Mouse (Mus musculus) ES-E14 (cell line): ENCODE results near the gene Dpyd. TPM values are rescaled to one million over a fixed set of nuclear protein-coding genes. Genes with fewer than 3 reads are reported as not detected.

Experiments
- DNase-seq: peaks from one replicate; pipeline ENCODE4 v3.0.0-alpha.2; 2013; ENCODE audit warnings: low read depth, low spot score
- H3K27ac ChIP-seq: 2 replicates; pipeline ENCODE4 v1.5.1; 2012; ENCODE audit warnings: low read depth, mild to moderate bottlenecking, low read length, moderate library complexity, mixed read lengths; ENCODE audit not compliant: poor library complexity, insufficient read depth, severe bottlenecking
- H3K36me3 ChIP-seq: 2 replicates; pipeline ENCODE4 v1.6.1; 2012; ENCODE audit warnings: mild to moderate bottlenecking, low read length, moderate library complexity, mixed read lengths; ENCODE audit not compliant: control insufficient read depth, poor library complexity, insufficient read depth, severe bottlenecking
- H3K4me1 ChIP-seq, 2 experiments: fragments of 150-350 bp in 1 of 2; sonication (generic) in 1 of 2; 2 replicates each; pipeline ENCODE4 v1.6.1; 2012; ENCODE audit warnings: low read length in 2 of 2, mild to moderate bottlenecking in 1 of 2, mixed read lengths in 1 of 2; ENCODE audit not compliant: control insufficient read depth in 2 of 2, insufficient read depth in 2 of 2, poor library complexity in 1 of 2
- H3K4me3 ChIP-seq, 2 experiments: fragments of 150-350 bp in 1 of 2; sonication (generic) in 1 of 2; 2 replicates each; pipeline ENCODE4 v1.5.1; 2012; ENCODE audit warnings: low read length in 2 of 2, low read depth in 1 of 2, mild to moderate bottlenecking in 1 of 2, mixed read lengths in 1 of 2; ENCODE audit not compliant: insufficient read depth in 1 of 2, poor library complexity in 1 of 2, severe bottlenecking in 1 of 2
- H3K9ac ChIP-seq: 2 replicates; pipeline ENCODE4 v1.6.1; 2012; ENCODE audit warnings: low read depth, mild to moderate bottlenecking, low read length, mixed read lengths; ENCODE audit not compliant: poor library complexity, insufficient read depth, severe bottlenecking
- H3K9me3 ChIP-seq: fragments of 150-350 bp; sonication (generic); 2 replicates; pipeline ENCODE4 v1.6.1; 2012; ENCODE audit warnings: low read depth, mild to moderate bottlenecking, low read length; ENCODE audit not compliant: control insufficient read depth, insufficient read depth
- CHD2 ChIP-seq: IDR thresholded peaks from 2 replicates; pipeline ENCODE4 v1.6.1; 2014; ENCODE audit warnings: mild to moderate bottlenecking, low read depth, low read length, inconsistent platforms
- HCFC1 ChIP-seq: IDR thresholded peaks from 2 replicates; pipeline ENCODE4 v1.6.1; 2012; ENCODE audit warnings: low read length, inconsistent platforms, borderline replicate concordance; ENCODE audit not compliant: insufficient read depth
- MAFK ChIP-seq: IDR thresholded peaks from 2 replicates; pipeline ENCODE4 v1.6.1; 2014; ENCODE audit warnings: mild to moderate bottlenecking, low read depth, low read length, inconsistent platforms; ENCODE audit not compliant: insufficient read depth
- ZC3H11A ChIP-seq: IDR thresholded peaks from 2 replicates; pipeline ENCODE4 v1.6.1; 2012; ENCODE audit warnings: low read depth, mild to moderate bottlenecking, inconsistent platforms, low read length, borderline replicate concordance
- ZNF384 ChIP-seq: IDR thresholded peaks from 2 replicates; pipeline ENCODE4 v1.6.1; 2012; ENCODE audit warnings: low read depth, low read length, inconsistent platforms
- in situ Hi-C, 2 experiments: fragments of 600-800 bp; cut with MboI; formaldehyde crosslinking; loops; one replicate each; pipeline ENCODE4 v1.15.1; 2025; ENCODE audit warnings: low sequenced_read_pairs in 2 of 2, inconsistent platforms in 1 of 2; ENCODE audit not compliant: unreplicated experiment in 2 of 2
- total RNA-seq: library from RNA; depleted of rRNA; stranded (reverse); fragments of 300-350 nt; gene quantifications from 2 replicates; pipeline ENCODE4 v1.2.3, GENCODE M21; 2012

The Dpyd gene
- total RNA-seq, 1 experiment: 0.13 TPM

GRCm38 (mm10) chr3:119275241-119275640 lies 713.3 kb downstream of the Dpyd start:
- Histone ChIP-seq H3K9ac (no peak overlapping the region), H3K36me3 (no peaks in the 10 kb centered on the region), H3K4me3 (no peak overlapping the region), H3K27ac (no peak overlapping the region), H3K4me1 (no peaks in the 10 kb centered on the region), H3K9me3 (no peaks in the 10 kb centered on the region)
- TF ChIP-seq ZC3H11A (no peak), ZNF384 (no peak)
- in situ Hi-C loops: no loop called here
- DNase-seq: no peak

GRCm38 (mm10) chr3:119280671-119281070 lies 718.7 kb downstream of the Dpyd start:
- in situ Hi-C loops: no loop called here
- no peak for TF ChIP-seq MAFK
- no peak for TF ChIP-seq HCFC1
- TF ChIP-seq ZC3H11A: no peak
- no peak for TF ChIP-seq ZNF384
- TF ChIP-seq CHD2: no peak

GRCm38 (mm10) chr3:119314693-119315092 lies 752.8 kb downstream of the Dpyd start:
- Histone ChIP-seq H3K4me1 (no peaks in the 10 kb centered on the region), H3K9me3 (no peaks in the 10 kb centered on the region), H3K9ac (no peak overlapping the region), H3K4me3 (no peak overlapping the region), H3K36me3 (no peaks in the 10 kb centered on the region), H3K27ac (no peak overlapping the region)
- in situ Hi-C loops: no loop called here
- TF ChIP-seq ZC3H11A (no peak), ZNF384 (no peak), MAFK (no peak), CHD2 (no peak), HCFC1 (no peak)
- no peak for DNase-seq

More at GRCm38 (mm10) chr3:119280671-119281070, 718.7 kb downstream of the Dpyd start:
- no peaks in the 10 kb centered on the region for H3K36me3 ChIP-seq
- H3K9me3 ChIP-seq: no peaks in the 10 kb centered on the region
- H3K4me3 ChIP-seq: no peak overlapping the region
- H3K4me1 ChIP-seq: no peaks in the 10 kb centered on the region
- H3K27ac ChIP-seq: no peak overlapping the region
- H3K9ac ChIP-seq: no peak overlapping the region
- DNase-seq: no peak

GRCm38 (mm10) chr3:119329063-119329462 lies 767.1 kb downstream of the Dpyd start:
- Histone ChIP-seq H3K4me1 (no peaks in the 10 kb centered on the region), H3K27ac (no peak overlapping the region), H3K9ac (no peak overlapping the region), H3K9me3 (no peaks in the 10 kb centered on the region), H3K4me3 (no peak overlapping the region), H3K36me3 (no peaks in the 10 kb centered on the region)
- in situ Hi-C loops: no loop called here
- no peak for DNase-seq
- TF ChIP-seq CHD2: no peak
- TF ChIP-seq HCFC1: no peak
- TF ChIP-seq ZC3H11A: no peak
- TF ChIP-seq MAFK: no peak
- no peak for TF ChIP-seq ZNF384

- H3K4me3 ChIP-seq: no peak overlapping the region
- no peak overlapping the region for H3K27ac ChIP-seq
- H3K9ac ChIP-seq: no peak overlapping the region
- H3K4me1 ChIP-seq: no peaks in the 10 kb centered on the region
- in situ Hi-C loops: no loop called here
- H3K9me3 ChIP-seq: no peaks in the 10 kb centered on the region
- no peaks in the 10 kb centered on the region for H3K36me3 ChIP-seq
- DNase-seq: no peak
- no peak for TF ChIP-seq ZNF384
- TF ChIP-seq HCFC1: no peak
- no peak for TF ChIP-seq ZC3H11A
- TF ChIP-seq CHD2: no peak
- TF ChIP-seq MAFK: no peak
Measured at GRCm38 (mm10) chr3:119333335-119334305, 771.7 kb downstream of the Dpyd start.
